Mouse (Mus musculus): ENCODE measurements around the gene Morn3. TPM values are rescaled to one million over a fixed set of nuclear protein-coding genes. Genes with fewer than 3 reads are reported as not detected.

Morn3 gene
- 0.23 TPM in 1 of 2 replicates, not detected in the other for total RNA-seq (2014; rRNA removed)
- polyA plus RNA-seq (2015; fragmentation: Nextera tagmentation; extraction: Ambion mirVana), result 1.1 and 1.5 TPM in 2 replicates

DNA sequence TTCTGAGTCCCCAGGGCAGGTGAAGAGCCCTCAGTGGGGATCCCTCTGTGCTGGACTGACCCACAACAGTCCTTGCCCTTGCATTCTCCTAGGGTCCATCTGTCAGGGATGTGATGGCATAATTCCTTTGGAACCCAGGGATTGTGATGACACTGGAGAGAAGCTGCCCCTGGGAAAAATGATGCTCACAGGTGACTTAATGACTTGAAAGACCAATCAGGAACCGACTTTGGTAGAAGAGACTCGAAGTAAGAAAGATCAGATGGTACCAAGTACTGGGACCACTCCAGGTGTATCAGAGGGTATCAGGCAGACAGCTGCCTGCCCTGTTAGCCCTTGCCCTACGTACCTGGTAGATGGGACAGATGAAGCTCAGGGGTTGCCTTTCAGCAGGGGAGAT lies at the start of gene Morn3:
Gene Morn3, minus strand, starts transcription at position 101 of the 400 bp plus-strand sequence.
- Histone ChIP-seq H3K27me3 (ENCODE audit: insufficient read depth, low read length) (no peaks in the 10 kb centered on the region), H3K4me1 (ENCODE audit: insufficient read depth) (no peaks in the 10 kb centered on the region), H3K27ac (ENCODE audit: low read depth, low read length) (no peak within 1 kb of the TSS), H3K36me3 (ENCODE audit: insufficient read depth) (no peaks in the 10 kb centered on the region), H3K9ac (no peak within 1 kb of the TSS), H3K4me2 (ENCODE audit: low read depth) (no peak within 1 kb of the TSS), H3K9me3 (ENCODE audit: low read length) (no peaks in the 10 kb centered on the region), H3K4me3 (ENCODE audit: low read depth, low read length) (no peak within 1 kb of the TSS)
- ATAC-seq (no peak), DNase-seq (no peak)
- TF ChIP-seq CTCF (IDR thresholded peaks at IDR 0.05; ENCODE audit: low read depth), result no peak
- WGBS, result 78% methylated on average over 3 of the region's 3 CpGs

GRCm38 (mm10) chr5:123096299-123096698 lies 49.5 kb upstream of the Morn3 start:
- ATAC-seq (no peak), DNase-seq (no peak)
- Histone ChIP-seq H3K4me1 (ENCODE audit: insufficient read depth) (no peaks in the 10 kb centered on the region), H3K4me2 (ENCODE audit: low read depth) (no peak overlapping the region), H3K27ac (ENCODE audit: low read depth, low read length) (no peak overlapping the region), H3K9me3 (ENCODE audit: low read length) (no peaks in the 10 kb centered on the region), H3K27me3 (ENCODE audit: insufficient read depth, low read length) (no peaks in the 10 kb centered on the region), H3K4me3 (ENCODE audit: low read depth, low read length) (no peak overlapping the region), H3K36me3 (ENCODE audit: insufficient read depth) (peaks cover 10% of the 10 kb centered on the region), H3K9ac (no peak overlapping the region)
- no peak for TF ChIP-seq CTCF (IDR thresholded peaks at IDR 0.05; ENCODE audit: low read depth)
- WGBS, result 89% methylated on average over 8 of the region's 8 CpGs

- H3K9me3 ChIP-seq (ENCODE audit: low read length), result no peaks in the 10 kb centered on the region
- H3K36me3 ChIP-seq (ENCODE audit: insufficient read depth), result peaks cover 4% of the 10 kb centered on the region
- H3K4me1 ChIP-seq (ENCODE audit: insufficient read depth), result no peaks in the 10 kb centered on the region
- peak overlapping the region; percentile 17; the same call in 1 of the 2 replicates for H3K4me2 ChIP-seq (ENCODE audit: low read depth)
- no peak overlapping the region for H3K9ac ChIP-seq
- H3K4me3 ChIP-seq (ENCODE audit: low read depth, low read length), result no peak overlapping the region
- no peak overlapping the region for H3K27ac ChIP-seq (ENCODE audit: low read depth, low read length)
- WGBS, result 69% methylated on average over 25 of the region's 25 CpGs
- DNase-seq (peak; percentile 55), ATAC-seq (no peak)
- TF ChIP-seq CTCF (IDR thresholded peaks at IDR 0.05; ENCODE audit: low read depth), result no peak
- H3K27me3 ChIP-seq (ENCODE audit: insufficient read depth, low read length), result no peaks in the 10 kb centered on the region
These were observed 47.6 kb upstream of the Morn3 start for GRCm38 (mm10) chr5:123094238-123094991.

- WGBS, result 83% methylated on average over 14 of the region's 14 CpGs
- H3K9ac ChIP-seq, result no peak overlapping the region
- TF ChIP-seq CTCF (IDR thresholded peaks at IDR 0.05; ENCODE audit: low read depth), result no peak
- no peak overlapping the region for H3K4me2 ChIP-seq (ENCODE audit: low read depth)
- H3K4me3 ChIP-seq (ENCODE audit: low read depth, low read length), result no peak overlapping the region
- no peaks in the 10 kb centered on the region for H3K4me1 ChIP-seq (ENCODE audit: insufficient read depth)
- no peak overlapping the region for H3K27ac ChIP-seq (ENCODE audit: low read depth, low read length)
- H3K27me3 ChIP-seq (ENCODE audit: insufficient read depth, low read length), result no peaks in the 10 kb centered on the region
- H3K9me3 ChIP-seq (ENCODE audit: low read length), result no peaks in the 10 kb centered on the region
- H3K36me3 ChIP-seq (ENCODE audit: insufficient read depth), result no peaks in the 10 kb centered on the region
- ATAC-seq, result no peak
- no peak for DNase-seq
These were observed 46.3 kb upstream of the Morn3 start for GRCm38 (mm10) chr5:123093077-123093633.

GRCm38 (mm10) chr5:123090560-123091306 lies 43.9 kb upstream of the Morn3 start:
- no peak overlapping the region for H3K4me2 ChIP-seq (ENCODE audit: low read depth)
- TF ChIP-seq CTCF (IDR thresholded peaks at IDR 0.05; ENCODE audit: low read depth), result no peak
- 83% methylated on average over 10 of the region's 10 CpGs for WGBS
- H3K4me3 ChIP-seq (ENCODE audit: low read depth, low read length), result no peak overlapping the region
- no peaks in the 10 kb centered on the region for H3K36me3 ChIP-seq (ENCODE audit: insufficient read depth)
- H3K27me3 ChIP-seq (ENCODE audit: insufficient read depth, low read length), result no peaks in the 10 kb centered on the region
- H3K27ac ChIP-seq (ENCODE audit: low read depth, low read length), result no peak overlapping the region
- no peak overlapping the region for H3K9ac ChIP-seq
- DNase-seq, result no peak
- no peak for ATAC-seq
- no peaks in the 10 kb centered on the region for H3K4me1 ChIP-seq (ENCODE audit: insufficient read depth)
- H3K9me3 ChIP-seq (ENCODE audit: low read length), result no peaks in the 10 kb centered on the region

- H3K9ac ChIP-seq, result no peak overlapping the region
- H3K36me3 ChIP-seq (ENCODE audit: insufficient read depth), result no peaks in the 10 kb centered on the region
- WGBS, result 92% methylated on average over 4 of the region's 4 CpGs
- H3K4me2 ChIP-seq (ENCODE audit: low read depth), result no peak overlapping the region
- ATAC-seq (no peak), DNase-seq (no peak)
- no peak overlapping the region for H3K27ac ChIP-seq (ENCODE audit: low read depth, low read length)
- H3K27me3 ChIP-seq (ENCODE audit: insufficient read depth, low read length), result no peaks in the 10 kb centered on the region
- no peak overlapping the region for H3K4me3 ChIP-seq (ENCODE audit: low read depth, low read length)
- no peaks in the 10 kb centered on the region for H3K9me3 ChIP-seq (ENCODE audit: low read length)
- no peak for TF ChIP-seq CTCF (IDR thresholded peaks at IDR 0.05; ENCODE audit: low read depth)
- no peaks in the 10 kb centered on the region for H3K4me1 ChIP-seq (ENCODE audit: insufficient read depth)
These were observed 42.0 kb upstream of the Morn3 start for GRCm38 (mm10) chr5:123088784-123089183.

- H3K4me2 ChIP-seq (ENCODE audit: low read depth), result no peak overlapping the region
- H3K36me3 ChIP-seq (ENCODE audit: insufficient read depth), result no peaks in the 10 kb centered on the region
- ATAC-seq (no peak), DNase-seq (no peak)
- H3K9ac ChIP-seq, result no peak overlapping the region
- no peak for TF ChIP-seq CTCF (IDR thresholded peaks at IDR 0.05; ENCODE audit: low read depth)
- no peaks in the 10 kb centered on the region for H3K4me1 ChIP-seq (ENCODE audit: insufficient read depth)
- H3K27ac ChIP-seq (ENCODE audit: low read depth, low read length), result no peak overlapping the region
- H3K27me3 ChIP-seq (ENCODE audit: insufficient read depth, low read length), result no peaks in the 10 kb centered on the region
- H3K4me3 ChIP-seq (ENCODE audit: low read depth, low read length), result no peak overlapping the region
- H3K9me3 ChIP-seq (ENCODE audit: low read length), result no peaks in the 10 kb centered on the region
- WGBS, result 93% methylated on average over 2 of the region's 2 CpGs
These were observed 39.7 kb upstream of the Morn3 start for GRCm38 (mm10) chr5:123086501-123086900.
